Mouse (Mus musculus) heart, adult 2 months (tissue): ENCODE results near the gene Eif1. TPM values are rescaled to one million over a fixed set of nuclear protein-coding genes. Genes with fewer than 3 reads are reported as not detected.

Experiments
- DNase-seq, 2 experiments: peaks; one replicate each; pipeline ENCODE4 v3.0.0; 2021
- H3K27ac ChIP-seq: fragments of 200-600 bp; 2 replicates; pipeline ENCODE4 v1.8.1; 2022
- H3K27me3 ChIP-seq: fragments of 200-500 bp; 2 replicates; pipeline ENCODE4 v1.6.1; 2012; ENCODE audit warnings: mild to moderate bottlenecking, low read length, inconsistent platforms, mixed read lengths; ENCODE audit not compliant: control insufficient read depth, insufficient read depth
- H3K36me3 ChIP-seq: fragments of 200-500 bp; 2 replicates; pipeline ENCODE4 v1.6.1; 2012; ENCODE audit warnings: low read length, inconsistent platforms; ENCODE audit not compliant: control insufficient read depth, insufficient read depth
- H3K4me1 ChIP-seq: fragments of 200-500 bp; 2 replicates; pipeline ENCODE4 v1.6.1; 2011; ENCODE audit warnings: low read length; ENCODE audit not compliant: control insufficient read depth, insufficient read depth
- H3K4me3 ChIP-seq: fragments of 200-600 bp; 2 replicates; pipeline ENCODE4 v1.8.1; 2022
- H3K79me2 ChIP-seq: fragments of 200-500 bp; replicated peaks from 2 replicates; pipeline ENCODE4 v1.6.1; 2012; ENCODE audit warnings: mild to moderate bottlenecking, inconsistent platforms, low read length, moderate library complexity, mixed read lengths; ENCODE audit not compliant: control insufficient read depth, insufficient read depth
- H3K9ac ChIP-seq: fragments of 200-500 bp; 2 replicates; pipeline ENCODE4 v1.6.1; 2012; ENCODE audit warnings: low read depth, mild to moderate bottlenecking, control low read depth, inconsistent platforms, low read length, mixed read lengths
- CTCF ChIP-seq: fragments of 200-600 bp; IDR thresholded peaks from 2 replicates; pipeline ENCODE4 v1.8.1; 2022; ENCODE audit warnings: antibody characterized with exemption, mild to moderate bottlenecking, moderate library complexity
- EP300 ChIP-seq: fragments of 200-500 bp; IDR thresholded peaks from 2 replicates; pipeline ENCODE4 v1.6.1; 2011; ENCODE audit warnings: low read depth, low read length, control low read depth; ENCODE audit not compliant: insufficient read depth
- POLR2A ChIP-seq: fragments of 200-500 bp; IDR thresholded peaks from 2 replicates; pipeline ENCODE4 v1.6.1; 2011; ENCODE audit warnings: mild to moderate bottlenecking, low read depth, low read length, control low read depth; ENCODE audit not compliant: insufficient read depth
- WGBS: fragments of 180-500 bp; shearing (Covaris S2); methylation state at CpG from one replicate; pipeline ENCODE4 v1.1.7; 2018; 5-methylcytosine and 5-hydroxymethylcytosine counted together
- intact Hi-C: fragments of 180-260 bp; cut with DNase I; formaldehyde crosslinking; loops from one replicate; pipeline ENCODE4 v1.15.1; 2025
- long read RNA-seq: library from polyadenylated mRNA; stranded (forward); transcript quantifications from one replicate; pipeline ENCODE4 v2.0.0, GENCODE M21; 2021
- polyA plus RNA-seq: library from polyadenylated mRNA; depleted of rRNA; stranded (reverse); fragments of >200 nt; gene quantifications from 2 replicates; pipeline ENCODE4 v1.2.3, GENCODE M21; 2012; rRNA removed
- total RNA-seq, 2 experiments: library from RNA; stranded (reverse); gene quantifications; 2 replicates each; pipeline ENCODE4 v1.2.3; 2021

The Eif1 gene
- 1,000 to 10,000 TPM; 1,735 to 2,054 TPM for total RNA-seq
- polyA plus RNA-seq: 195 and 341 TPM in 2 replicates
- long read RNA-seq, transcript Eif1-201 (4 exons, 1,322 nt): major isoform, 1,007 of 1,033 reads
- long read RNA-seq, partial matches to known transcripts: 0 of 1,033 reads
- long read RNA-seq, other reads (novel, unspliced or antisense): 18 of 1,033 reads

- WGBS: under 1% methylated on average over 58 of the region's 58 CpGs
- Histone ChIP-seq H3K4me3 (peak within 1 kb of the TSS; percentile 97), H3K79me2 (no peaks in the 10 kb centered on the region), H3K36me3 (peaks cover 14% of the 10 kb centered on the region), H3K9ac (peak within 1 kb of the TSS; percentile 82), H3K27me3 (no peaks in the 10 kb centered on the region), H3K4me1 (peaks cover 2% of the 10 kb centered on the region), H3K27ac (peak within 1 kb of the TSS; percentile 100)
- intact Hi-C loops: no loop called here
- TF ChIP-seq CTCF (peak; percentile 16; the same call in 1 of the 2 replicates), EP300 (peak; percentile 74; the same call in 1 of the 2 replicates), POLR2A (no peak; the same call in none of the 2 replicates)
- DNase-seq: peak; percentile 100
Measured at GRCm38 (mm10) chr11:100319492-100320171, at the start of gene Eif1. Gene Eif1 (plus strand): TSS chr11:100319885.

DNA sequence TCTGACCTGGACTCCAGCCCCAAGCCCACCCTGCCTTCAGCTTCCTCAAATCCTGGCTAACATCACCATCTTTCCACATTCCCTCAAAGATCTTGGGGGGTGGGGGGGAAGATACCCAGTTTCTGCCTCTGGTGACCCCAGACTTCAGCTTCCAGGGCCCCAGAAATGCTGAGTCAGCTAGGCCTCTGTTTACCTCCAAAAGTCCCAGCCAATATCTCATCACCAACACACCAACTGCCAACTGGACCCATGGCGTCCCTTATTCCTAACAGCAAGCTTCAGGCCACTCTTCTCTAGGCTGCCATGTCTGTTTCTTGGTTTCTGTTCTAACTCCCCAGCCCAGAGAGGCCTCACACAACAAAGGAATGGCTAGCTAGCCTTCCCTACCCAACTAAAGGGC, 47.8 kb upstream of the Eif1 start:
- TF ChIP-seq CTCF (no peak), POLR2A (no peak), EP300 (no peak)
- DNase-seq: no peak
- 96% methylated on average over 1 of the region's 1 CpGs for WGBS
- intact Hi-C loops: no loop called here
- Histone ChIP-seq H3K36me3 (no peaks in the 10 kb centered on the region), H3K9ac (no peak overlapping the region), H3K4me1 (no peaks in the 10 kb centered on the region), H3K27ac (no peak overlapping the region), H3K27me3 (no peaks in the 10 kb centered on the region), H3K4me3 (no peak overlapping the region), H3K79me2 (no peaks in the 10 kb centered on the region)

GRCm38 (mm10) chr11:100274719-100275118, 45.0 kb upstream of the Eif1 start:
- Histone ChIP-seq H3K27ac (no peak overlapping the region), H3K27me3 (no peaks in the 10 kb centered on the region), H3K79me2 (no peaks in the 10 kb centered on the region), H3K36me3 (no peaks in the 10 kb centered on the region), H3K9ac (no peak overlapping the region), H3K4me1 (no peaks in the 10 kb centered on the region), H3K4me3 (no peak overlapping the region)
- no peak for DNase-seq
- 69% methylated on average over 7 of the region's 7 CpGs for WGBS
- intact Hi-C loops: no loop called here
- TF ChIP-seq POLR2A (no peak), CTCF (no peak), EP300 (no peak)

DNA sequence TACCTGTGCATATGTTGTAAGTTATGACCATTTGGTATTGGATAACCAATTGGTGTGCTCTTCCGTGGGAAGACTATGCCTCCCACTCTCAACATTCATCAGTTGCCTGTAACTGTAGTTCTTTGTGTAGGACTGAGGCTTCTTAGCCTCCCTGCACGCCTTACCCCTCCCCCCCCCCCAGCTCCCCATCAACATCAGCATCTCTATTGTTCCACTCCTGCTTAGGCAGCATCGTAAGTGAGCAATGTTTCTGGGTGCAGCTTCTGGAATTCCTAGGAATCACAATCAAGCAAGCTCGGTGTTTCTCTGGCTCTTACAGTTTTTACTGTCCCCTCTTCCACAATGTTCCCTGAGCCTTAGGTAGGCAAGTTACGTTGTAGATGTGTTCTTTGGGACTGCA, 44.2 kb upstream of the Eif1 start:
- TF ChIP-seq CTCF: no peak
- no peak for TF ChIP-seq POLR2A
- TF ChIP-seq EP300: no peak
- H3K36me3 ChIP-seq: no peaks in the 10 kb centered on the region
- intact Hi-C loops: no loop called here
- H3K4me1 ChIP-seq: no peaks in the 10 kb centered on the region
- no peak overlapping the region for H3K9ac ChIP-seq
- no peak for DNase-seq
- H3K4me3 ChIP-seq: no peak overlapping the region
- WGBS: 55% methylated on average over 5 of the region's 5 CpGs
- H3K27ac ChIP-seq: no peak overlapping the region
- no peaks in the 10 kb centered on the region for H3K79me2 ChIP-seq
- H3K27me3 ChIP-seq: no peaks in the 10 kb centered on the region

- H3K27ac ChIP-seq: no peak overlapping the region
- TF ChIP-seq CTCF: no peak
- no peak for TF ChIP-seq EP300
- TF ChIP-seq POLR2A: no peak
- no peak for DNase-seq
- 59% methylated on average over 15 of the region's 15 CpGs for WGBS
- no peak overlapping the region for H3K9ac ChIP-seq
- no peaks in the 10 kb centered on the region for H3K79me2 ChIP-seq
- H3K36me3 ChIP-seq: no peaks in the 10 kb centered on the region
- intact Hi-C loops: no loop called here
- H3K27me3 ChIP-seq: no peaks in the 10 kb centered on the region
- no peak overlapping the region for H3K4me3 ChIP-seq
- H3K4me1 ChIP-seq: no peaks in the 10 kb centered on the region
Measured at GRCm38 (mm10) chr11:100277726-100278480, 41.8 kb upstream of the Eif1 start.

DNA sequence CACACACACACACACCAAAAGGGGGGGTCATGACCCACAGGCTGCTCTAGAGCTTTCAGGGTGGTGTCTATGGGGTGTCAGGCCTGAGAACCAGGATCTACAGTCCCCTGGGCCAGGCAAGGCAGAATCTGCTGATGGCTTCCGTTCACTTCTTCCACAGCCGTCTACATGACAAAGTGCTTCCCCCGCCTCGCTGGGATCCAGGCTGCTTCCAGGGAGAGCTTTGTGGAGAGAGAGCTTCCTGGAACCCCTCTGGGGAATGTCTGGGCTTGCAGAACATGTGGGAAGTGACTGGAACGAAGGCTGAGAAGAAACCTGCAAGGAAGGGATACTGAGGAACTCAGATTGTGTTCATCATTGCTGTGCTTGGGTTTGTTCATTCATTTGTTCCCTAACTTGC, 40.9 kb upstream of the Eif1 start:
- 28% methylated on average over 5 of the region's 5 CpGs for WGBS
- no peaks in the 10 kb centered on the region for H3K36me3 ChIP-seq
- no peak overlapping the region for H3K4me3 ChIP-seq
- H3K27ac ChIP-seq: no peak overlapping the region
- no peaks in the 10 kb centered on the region for H3K27me3 ChIP-seq
- H3K9ac ChIP-seq: no peak overlapping the region
- no peaks in the 10 kb centered on the region for H3K79me2 ChIP-seq
- TF ChIP-seq EP300: no peak
- TF ChIP-seq CTCF: no peak
- no peak for TF ChIP-seq POLR2A
- H3K4me1 ChIP-seq: no peaks in the 10 kb centered on the region
- intact Hi-C loops: no loop called here
- no peak for DNase-seq
